Mouse (Mus musculus): ENCODE results near the gene Fbrsl1. TPM values are rescaled to one million over a fixed set of nuclear protein-coding genes. Genes with fewer than 3 reads are reported as not detected.
A peak's percentile ranks its signal among the peaks of the same experiment; 100 is the strongest.
"Not testable (repeated sequence)": the region's sequence is repeated elsewhere in the genome, so short reads cannot be mapped to it uniquely, and the experiment has no call there.

Gene Fbrsl1
- total RNA-seq, 2 experiments from 2014 or later: 68.6 to 73.8 TPM

DNA sequence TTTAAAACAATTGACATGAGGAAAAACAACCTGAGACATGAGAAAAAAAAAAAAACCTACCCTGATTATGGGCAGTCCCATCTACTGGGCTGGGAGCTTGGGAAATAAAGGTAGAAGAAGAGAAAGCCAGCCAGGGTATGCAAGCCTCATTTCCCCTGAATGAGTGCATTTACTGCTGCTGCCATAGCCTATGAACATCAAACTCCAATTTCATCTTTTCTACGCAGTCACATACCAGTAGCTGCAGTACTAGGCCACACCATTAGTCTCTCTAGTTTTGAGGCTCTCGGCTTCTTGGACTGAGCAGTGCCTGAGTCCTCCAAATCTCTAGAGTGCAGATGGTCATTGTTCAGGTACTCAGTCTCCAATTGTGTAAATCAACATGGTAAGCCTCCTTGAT is 14.3 kb upstream of the Fbrsl1 start:
- intact Hi-C loops (cut with DNase I): no loop called here
- DNase-seq (ENCODE audit: low spot score in 2 of 2): no peak

DNA sequence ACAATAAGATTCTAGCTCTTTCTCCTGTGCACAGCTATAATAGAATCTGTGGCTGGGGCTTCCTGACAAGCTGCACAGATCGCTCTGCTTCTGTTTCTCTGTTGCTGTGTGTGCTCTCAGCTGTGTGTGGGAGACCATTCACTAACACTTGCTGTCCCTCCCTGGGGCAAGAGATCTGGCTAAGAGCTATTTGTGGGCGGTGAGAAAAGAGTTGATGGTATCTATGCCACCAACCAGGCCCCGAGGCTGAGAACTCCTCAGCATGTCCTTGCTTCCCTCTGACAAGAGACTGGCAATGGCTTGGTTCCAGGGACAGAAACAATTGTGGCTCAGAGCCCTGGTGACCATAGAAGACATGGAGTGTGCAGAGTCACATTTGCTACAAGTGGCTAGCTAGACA is 10.6 kb upstream of the Fbrsl1 start:
- intact Hi-C loops (cut with DNase I): no loop called here
- peak; percentile 57 to 83 for DNase-seq (ENCODE audit: low spot score in 2 of 2)

DNA sequence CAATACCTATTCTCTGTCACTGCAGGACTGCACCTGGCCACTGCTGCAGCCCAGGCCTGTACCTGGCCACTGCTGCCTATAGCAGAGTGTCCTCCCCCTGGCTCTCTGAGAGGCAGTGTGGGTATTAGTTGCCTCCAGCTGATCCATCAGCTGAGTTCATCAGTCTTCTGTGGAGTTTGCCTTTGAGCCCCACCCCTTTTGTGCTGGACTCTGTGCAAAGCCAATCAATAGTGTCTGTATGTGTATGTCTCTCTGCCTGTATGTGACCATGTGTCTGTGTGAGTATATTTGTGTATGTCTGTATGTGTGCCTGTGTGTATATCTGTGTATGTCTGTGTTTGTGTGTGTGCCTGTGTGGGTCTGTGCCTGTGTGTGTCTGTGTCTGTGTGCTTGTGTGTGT is 7.0 kb upstream of the Fbrsl1 start:
- intact Hi-C loops (cut with DNase I): no loop called here

DNA sequence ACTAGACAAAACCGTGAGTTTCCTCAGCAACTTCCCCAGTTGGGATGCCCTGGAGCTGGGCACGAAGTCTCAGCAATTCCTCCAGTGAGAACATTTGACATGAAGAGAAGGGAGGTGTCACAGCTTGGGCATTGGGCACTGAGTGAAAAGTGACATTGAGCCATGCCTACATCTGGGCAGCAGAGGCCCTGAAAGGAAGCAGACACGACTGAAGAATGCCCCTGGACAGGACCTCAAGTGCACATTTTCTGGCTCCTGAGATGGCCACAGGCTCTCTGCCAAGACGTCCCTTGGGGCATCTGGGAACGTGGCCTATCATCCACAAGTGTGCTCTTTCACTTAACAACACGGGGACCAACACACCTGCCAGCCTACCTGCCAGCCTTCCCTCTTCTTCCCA is 991 bp upstream of the Fbrsl1 start:
- DNase-seq (ENCODE audit: low spot score in 2 of 2): no peak
- intact Hi-C loops (cut with DNase I): no loop called here

More for the DNA sequence above, 7.0 kb upstream of the Fbrsl1 start:
- DNase-seq (ENCODE audit: low spot score in 2 of 2): no peak

DNA sequence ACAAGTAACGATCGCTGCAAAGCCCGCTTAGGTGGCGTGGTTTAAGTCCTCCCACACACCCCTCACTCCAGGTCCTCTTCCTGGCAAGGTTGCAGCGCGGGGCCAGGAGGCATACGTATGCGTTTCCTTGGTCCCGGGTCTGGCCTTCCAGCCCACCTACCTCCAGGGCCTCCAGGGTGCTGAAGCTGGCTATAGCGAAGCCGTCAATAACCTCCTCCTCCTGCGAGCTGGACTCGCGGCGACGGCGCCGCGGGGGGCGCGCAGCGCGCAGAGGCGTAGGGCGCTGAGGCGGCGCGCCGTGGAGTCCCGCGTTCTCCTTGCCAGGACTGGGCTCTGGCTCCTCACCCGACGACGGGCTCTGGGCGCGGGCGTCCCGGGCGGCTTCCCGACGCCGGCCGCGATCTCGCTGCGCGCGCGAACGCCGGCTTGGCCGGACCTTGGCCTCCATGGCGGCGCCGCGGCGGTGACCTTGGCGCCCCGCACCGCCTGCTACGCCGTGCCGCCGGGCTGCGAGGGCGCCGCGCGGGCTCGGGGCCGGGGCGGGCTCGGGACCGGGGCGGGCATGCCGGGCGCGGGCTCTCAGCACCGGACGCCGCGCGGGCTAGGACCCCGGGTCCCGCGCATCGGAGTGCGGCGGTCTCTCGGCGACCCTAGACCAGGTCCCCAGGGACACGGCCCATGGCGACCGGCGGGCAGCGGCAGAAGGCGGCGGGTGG is 425 bp downstream of the Fbrsl1 start:
- intact Hi-C loops (cut with DNase I): no loop called here
- DNase-seq (ENCODE audit: low spot score in 2 of 2): no peak

DNA sequence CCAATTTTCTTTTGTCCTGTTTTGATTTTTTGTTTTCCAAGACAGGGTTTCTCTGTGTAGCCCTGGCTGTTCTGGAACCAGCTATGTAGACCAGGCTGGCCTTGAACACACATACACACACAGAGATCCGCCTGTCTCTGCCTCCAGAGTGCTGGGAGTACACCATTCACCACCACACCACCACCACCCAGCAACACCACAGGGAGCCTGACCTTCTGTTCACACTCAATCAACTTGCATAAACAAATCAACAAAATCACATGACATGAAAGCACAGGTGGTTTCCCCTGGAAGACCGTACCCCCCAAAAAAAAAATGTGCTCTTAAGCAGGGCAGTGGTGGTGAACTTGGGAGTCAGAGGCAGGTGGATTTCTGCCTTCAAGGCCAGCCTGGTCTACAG is 3.8 kb downstream of the Fbrsl1 start:
- DNase-seq (ENCODE audit: low spot score in 2 of 2): no peak
- intact Hi-C loops (cut with DNase I): no loop called here

DNA sequence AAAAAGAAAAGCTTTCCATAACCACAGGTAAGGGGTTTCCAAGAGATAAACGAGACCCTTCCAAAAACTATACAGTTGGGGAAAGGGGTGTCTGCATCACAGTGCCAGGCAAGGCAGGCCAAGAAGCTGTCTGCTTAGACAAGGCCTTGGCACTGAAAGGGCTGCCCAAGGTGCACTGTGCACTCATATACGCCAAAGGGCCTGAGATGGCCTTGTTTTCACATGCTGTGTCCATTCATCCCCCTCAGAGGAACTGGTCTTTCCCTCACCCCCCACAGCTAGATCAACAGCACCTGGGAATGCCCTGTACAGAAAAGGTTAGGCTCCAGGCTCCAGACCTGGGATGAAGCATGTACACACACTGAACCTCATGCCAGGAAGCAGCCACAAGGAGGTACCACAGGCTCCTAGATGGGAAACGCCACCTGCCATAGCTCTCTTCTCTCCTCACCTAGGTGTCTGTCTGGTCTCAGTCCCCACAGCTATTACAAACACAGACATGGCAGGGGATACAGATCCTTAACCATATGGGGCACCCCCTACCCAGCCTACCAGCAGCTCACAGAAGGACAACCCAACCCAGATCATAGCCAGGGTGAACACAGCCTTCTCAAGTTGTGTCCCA is 5.2 kb downstream of the Fbrsl1 start:
- intact Hi-C loops (cut with DNase I): no loop called here
- DNase-seq (ENCODE audit: low spot score in 2 of 2): no peak

DNA sequence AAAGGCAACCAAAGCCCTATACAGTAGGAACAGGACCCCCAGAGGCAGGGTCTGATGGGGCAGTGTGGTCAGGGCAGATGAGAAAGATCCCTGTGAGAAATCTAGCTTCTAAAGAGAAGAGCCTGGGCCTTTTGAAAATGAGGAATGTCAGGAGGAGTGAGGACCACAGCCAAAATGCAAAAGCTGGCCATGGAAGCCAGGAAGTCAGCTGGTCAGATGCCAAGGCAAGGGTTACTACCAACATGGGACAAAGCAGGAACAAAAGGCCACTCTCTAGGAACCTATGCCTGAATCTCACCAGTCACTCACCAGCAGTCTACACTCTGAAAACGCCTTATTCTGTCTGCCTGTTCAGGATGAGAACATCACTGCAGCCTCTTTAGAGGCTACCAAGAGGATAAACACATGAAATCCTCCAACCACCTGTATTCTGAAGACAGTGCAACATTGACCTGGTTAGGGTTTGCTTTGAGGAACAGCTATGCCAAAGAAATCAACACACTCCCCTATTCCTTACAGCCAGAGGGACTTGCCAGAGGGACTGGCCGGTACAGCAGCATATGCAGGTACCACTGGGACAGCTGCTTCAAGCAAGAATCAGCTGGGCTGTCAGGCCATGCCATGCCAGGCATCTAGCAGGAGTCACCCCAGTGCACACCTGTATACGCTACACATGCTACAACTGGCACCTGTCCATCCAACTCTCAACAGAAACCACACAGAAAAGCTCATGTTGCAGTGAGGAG is 8.6 kb downstream of the Fbrsl1 start:
- DNase-seq (ENCODE audit: low spot score in 2 of 2): no peak

DNA sequence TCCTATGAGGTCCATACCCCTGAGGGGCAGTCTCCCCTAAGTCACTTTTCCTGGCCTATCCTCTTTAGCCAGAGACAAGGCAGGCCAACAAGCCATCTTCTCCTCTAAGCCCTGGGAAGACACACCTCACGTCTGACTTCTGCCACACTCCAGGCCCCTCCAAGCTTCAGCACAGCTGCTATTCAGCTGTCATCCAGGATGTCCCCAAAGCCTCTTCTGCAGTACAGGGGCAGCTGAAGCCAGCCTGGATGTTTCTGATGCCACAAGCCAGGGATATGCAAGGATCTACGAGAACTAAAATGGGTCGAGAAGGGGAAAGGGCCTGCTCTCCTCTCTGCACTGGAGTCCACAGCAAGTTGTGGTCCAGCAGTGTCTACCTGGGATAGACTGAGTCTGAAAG is 9.7 kb downstream of the Fbrsl1 start:
- no peak for DNase-seq (ENCODE audit: low spot score in 2 of 2)
- intact Hi-C loops (cut with DNase I): no loop called here

More for the DNA sequence above, 8.6 kb downstream of the Fbrsl1 start:
- intact Hi-C loops (cut with DNase I): no loop called here

DNA sequence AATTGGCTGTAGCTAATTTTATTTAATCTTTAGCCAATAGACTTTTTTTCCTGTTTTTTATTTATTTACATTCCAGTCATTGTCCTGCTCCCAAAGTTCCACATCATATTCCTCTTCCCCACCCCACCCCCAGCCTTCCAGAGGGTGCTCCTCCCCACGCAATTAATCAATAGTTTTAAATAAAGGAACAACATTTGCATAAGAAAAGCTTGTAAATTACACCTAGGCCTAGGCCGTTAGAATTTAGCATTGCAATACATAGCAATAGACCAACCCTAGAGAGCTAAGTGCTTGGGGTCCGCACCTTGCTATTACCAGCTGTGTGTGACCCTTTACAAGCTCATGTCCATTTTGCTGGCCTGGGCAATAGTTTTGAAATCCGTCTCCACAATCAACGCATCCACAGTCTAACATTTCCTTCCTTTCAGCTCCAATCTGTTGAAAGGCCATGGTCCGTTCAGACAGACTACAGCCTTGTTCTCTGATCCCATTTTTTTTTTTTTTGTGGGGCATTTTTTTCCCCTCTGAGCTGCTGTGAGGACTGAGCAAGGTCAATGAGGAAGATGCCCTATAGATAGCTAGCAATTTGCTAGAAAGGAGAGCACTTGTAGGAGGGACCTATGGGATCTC is 10.6 kb downstream of the Fbrsl1 start:
- intact Hi-C loops (cut with DNase I): no loop called here
- DNase-seq (ENCODE audit: low spot score in 2 of 2): no peak

DNA sequence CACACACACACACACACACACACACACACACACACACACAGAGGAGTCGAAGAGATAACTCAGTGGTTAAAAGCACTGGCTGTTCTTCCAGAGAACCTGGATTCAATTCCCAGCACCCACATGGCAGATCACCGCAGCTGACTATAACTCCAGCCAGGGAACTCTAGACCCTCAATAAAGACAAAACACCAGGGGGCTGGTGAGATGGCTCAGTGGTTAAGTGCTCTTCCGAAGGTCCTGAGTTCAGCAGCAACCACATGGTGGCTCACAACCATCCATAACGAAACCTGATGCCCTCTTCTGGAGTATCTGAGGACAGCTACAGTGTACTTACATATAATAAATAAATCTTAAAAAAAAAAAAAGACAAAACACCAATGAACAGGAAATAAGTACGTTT is 12.1 kb downstream of the Fbrsl1 start:
- DNase-seq (ENCODE audit: low spot score in 2 of 2); intact Hi-C loops (cut with DNase I): not testable (repeated sequence)

DNA sequence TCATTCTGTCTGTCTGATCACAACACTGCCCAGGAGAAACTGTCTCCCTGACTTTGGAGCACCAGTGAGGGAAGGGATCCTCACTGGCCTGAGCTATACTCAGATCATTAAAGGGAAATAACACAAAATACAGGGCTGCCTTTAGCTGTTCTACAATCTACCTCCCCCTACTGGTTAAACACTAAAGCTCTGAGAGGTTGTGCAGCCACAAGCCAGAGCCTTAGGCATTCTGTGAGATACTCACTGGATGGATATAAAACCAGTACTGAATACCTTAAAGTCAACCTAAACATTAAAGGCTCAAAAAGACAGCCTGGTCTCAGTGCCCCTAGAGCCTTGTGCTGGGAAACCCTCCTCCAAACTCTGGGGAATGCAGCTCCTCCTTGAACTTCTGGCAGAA is 13.5 kb downstream of the Fbrsl1 start:
- no peak for DNase-seq (ENCODE audit: low spot score in 2 of 2)
- intact Hi-C loops (cut with DNase I): no loop called here

DNA sequence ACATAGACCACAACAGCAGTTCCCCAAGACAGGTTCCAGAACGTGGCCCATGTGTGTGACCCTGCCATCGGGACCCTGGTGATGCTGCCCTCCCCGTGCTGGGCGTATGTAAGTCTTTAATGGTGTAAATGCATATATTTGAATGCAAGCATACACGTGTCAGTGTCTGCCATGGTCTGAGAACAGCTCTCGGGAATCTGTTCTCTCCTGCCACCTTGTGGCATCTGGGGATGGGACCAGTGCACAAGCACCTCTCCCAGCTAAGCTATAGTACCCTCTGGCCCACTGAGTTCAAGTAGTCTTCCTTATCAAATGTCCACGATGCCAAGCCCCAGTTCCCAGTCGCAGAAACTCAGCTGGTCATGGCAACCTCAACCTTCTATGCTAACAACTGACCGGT is 19.3 kb downstream of the Fbrsl1 start:
- DNase-seq (ENCODE audit: low spot score in 2 of 2): peak; percentile 62 to 65
- intact Hi-C loops (cut with DNase I): loop anchor here (2.0 kb wide), 1 partner anchor 52 kb away; no protein-coding TSS in a partner anchor

DNA sequence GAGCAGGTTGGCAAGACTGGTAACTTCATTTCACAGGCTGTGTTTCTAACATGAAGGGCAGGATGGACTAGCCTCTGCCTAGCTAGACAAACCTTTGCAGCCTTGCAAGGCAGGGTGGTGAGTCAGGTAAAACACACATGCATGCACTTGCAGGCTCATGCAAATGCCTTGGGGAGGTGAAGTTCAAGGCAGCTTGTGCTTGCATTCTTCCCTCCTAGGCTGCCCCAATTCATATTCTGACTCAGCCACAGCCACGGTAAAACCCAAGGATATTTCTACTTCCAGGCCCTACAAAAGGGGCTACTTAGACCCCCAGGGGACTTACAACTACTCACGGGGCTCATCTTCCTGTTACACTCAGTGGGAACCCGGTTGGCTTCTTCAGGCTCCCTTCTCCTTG is 20.0 kb downstream of the Fbrsl1 start:
- intact Hi-C loops (cut with DNase I): loop anchor here (2.0 kb wide), 1 partner anchor 51 kb away; no protein-coding TSS in a partner anchor
- no peak for DNase-seq (ENCODE audit: low spot score in 2 of 2)

DNA sequence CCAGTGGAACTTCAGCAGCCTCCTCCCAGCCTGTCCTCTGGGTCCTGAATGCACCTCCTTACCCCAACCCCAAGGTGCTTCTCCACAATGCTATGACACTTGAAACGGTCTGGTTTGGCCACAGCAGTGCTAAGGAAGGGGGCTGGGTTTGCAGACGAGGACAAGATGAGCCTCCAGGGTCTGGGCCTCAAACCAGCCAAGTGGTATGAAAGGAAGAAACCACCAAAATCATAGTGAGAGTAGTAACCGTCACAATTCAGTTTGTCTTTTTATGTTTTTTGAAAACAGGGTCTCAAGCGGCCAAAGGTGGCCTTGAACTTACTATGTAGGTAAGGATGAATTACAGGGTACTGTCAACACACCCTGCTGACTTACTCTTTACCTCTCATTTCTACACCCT is 23.1 kb downstream of the Fbrsl1 start:
- no peak for DNase-seq (ENCODE audit: low spot score in 2 of 2)
- intact Hi-C loops (cut with DNase I): no loop called here

DNA sequence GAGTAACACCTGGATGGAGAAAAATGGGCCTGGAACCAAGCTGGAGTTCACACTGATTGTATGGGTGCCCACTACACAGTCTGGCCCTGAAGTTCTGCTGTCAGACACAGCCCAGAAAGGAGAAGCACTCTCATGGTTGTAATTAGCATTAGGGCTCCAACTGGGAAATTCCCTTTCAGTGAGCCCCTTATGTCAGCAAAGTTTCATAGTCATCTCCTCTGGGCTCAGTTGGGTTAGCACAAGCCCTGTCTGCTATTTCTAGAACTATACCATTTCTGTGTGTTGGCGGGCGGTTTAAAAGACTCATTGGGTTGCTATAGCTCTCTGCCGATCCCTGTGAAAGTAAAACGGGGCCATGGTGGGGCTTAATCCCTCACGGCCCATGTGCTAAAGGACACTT is 24.1 kb downstream of the Fbrsl1 start:
- DNase-seq (ENCODE audit: low spot score in 2 of 2): no peak
- intact Hi-C loops (cut with DNase I): no loop called here

DNA sequence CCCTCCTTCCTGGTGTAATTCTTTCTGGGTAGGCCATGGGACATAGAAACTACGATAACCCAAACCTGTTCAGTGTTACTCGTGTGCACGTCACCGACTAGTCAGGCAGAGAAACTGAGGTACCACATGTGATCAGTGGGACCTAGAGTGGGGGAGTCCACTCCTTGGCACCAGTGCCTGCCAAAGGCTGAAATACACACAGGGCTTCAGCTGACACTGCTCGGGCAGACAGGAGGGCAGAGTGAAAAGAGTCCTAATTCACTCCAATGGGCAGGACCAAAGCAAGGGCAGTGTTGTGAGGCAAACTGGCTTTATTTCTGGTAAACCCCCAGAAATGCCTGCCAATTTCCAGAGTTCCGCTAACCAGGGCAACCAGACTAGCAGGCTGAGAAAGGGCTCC is 26.9 kb downstream of the Fbrsl1 start:
- DNase-seq (ENCODE audit: low spot score in 2 of 2): no peak
- intact Hi-C loops (cut with DNase I): no loop called here

DNA sequence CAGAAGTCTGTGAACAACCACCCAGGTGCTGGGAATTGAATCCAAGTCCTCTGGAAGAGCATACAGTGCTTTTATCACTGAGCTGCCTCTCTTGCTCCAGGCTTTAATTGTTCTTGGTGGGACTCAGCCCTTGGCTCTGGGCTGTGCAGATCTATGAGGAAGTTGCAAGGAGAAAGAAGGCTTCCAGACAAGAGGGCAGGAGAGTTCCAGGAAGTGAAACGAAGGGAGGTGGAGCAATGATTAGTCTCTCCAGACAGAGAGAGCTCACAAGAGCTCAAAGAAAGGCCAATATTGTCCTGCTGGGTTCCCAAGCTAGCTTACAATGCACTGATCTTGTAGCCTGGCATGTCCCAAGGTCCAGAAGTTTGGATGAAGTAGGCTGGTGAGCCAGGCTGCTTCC is 27.4 kb downstream of the Fbrsl1 start:
- DNase-seq (ENCODE audit: low spot score in 2 of 2): no peak
- intact Hi-C loops (cut with DNase I): no loop called here

DNA sequence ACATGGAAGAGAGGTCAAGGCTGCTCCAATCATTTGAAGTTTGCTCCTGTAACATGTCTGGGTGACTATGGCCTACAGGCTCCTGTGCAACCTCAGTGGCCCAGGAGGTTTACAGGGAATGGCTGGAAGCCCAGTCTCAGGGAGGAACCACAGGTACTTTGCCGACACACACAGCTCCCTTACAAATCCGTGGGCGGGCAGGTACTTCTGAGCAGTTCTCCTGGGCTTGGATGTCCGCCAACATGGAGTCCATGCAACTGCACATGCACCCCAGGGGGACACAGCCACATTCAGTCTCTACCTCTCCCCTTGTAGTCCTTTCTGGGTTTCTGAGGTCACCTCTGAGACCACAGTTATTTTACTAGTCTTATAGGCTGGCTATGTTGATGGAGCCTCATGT is 28.1 kb downstream of the Fbrsl1 start:
- intact Hi-C loops (cut with DNase I): no loop called here
- DNase-seq (ENCODE audit: low spot score in 2 of 2): no peak

DNA sequence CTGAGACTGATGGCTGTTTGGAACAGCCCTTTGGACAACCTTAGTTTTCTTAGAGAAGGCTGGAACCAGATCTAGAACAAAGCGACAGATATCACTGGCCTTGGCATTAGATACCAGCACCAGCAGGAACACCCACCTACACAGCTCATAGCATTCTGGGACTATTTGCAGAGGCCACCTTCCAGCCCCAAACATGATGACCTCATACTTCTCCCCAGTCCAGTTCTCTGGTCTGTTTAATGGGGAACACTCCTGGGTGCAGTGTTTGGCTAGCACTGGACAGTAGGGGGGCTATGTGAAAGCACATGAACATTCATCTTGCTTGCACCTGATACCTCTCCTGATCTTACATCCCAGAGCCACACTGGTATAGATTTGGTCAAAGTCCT is 29.8 kb downstream of the Fbrsl1 start:
- intact Hi-C loops (cut with DNase I): no loop called here
- no peak for DNase-seq (ENCODE audit: low spot score in 2 of 2)

Measured in left cerebral cortex, postnatal 25 days (tissue).